Mouse (Mus musculus) thymus, adult 2 months (tissue): ENCODE results near the gene Chd3.

ENCODE experiments used
- CTCF ChIP-seq: fragments of 200-500 bp; IDR thresholded peaks from 2 replicates; pipeline ENCODE4 v1.5.1; 2012; ENCODE audit warnings: mild to moderate bottlenecking, control low read depth, low read length, moderate library complexity, borderline replicate concordance; ENCODE audit not compliant: control insufficient read depth, poor library complexity, insufficient read depth; ENCODE audit errors: extremely low read depth
- POLR2A ChIP-seq: fragments of 200-500 bp; IDR thresholded peaks from 2 replicates; pipeline ENCODE4 v1.6.1; 2012; ENCODE audit warnings: mild to moderate bottlenecking, low read length, control low read depth, moderate library complexity; ENCODE audit not compliant: control insufficient read depth, poor library complexity, insufficient read depth; ENCODE audit errors: extremely low read depth

GRCm38 (mm10) chr11:69373223-69373965, 4.2 kb upstream of the Chd3 start:
- TF ChIP-seq CTCF: no peak
- TF ChIP-seq POLR2A: no peak
